In the genomic region with DNA sequence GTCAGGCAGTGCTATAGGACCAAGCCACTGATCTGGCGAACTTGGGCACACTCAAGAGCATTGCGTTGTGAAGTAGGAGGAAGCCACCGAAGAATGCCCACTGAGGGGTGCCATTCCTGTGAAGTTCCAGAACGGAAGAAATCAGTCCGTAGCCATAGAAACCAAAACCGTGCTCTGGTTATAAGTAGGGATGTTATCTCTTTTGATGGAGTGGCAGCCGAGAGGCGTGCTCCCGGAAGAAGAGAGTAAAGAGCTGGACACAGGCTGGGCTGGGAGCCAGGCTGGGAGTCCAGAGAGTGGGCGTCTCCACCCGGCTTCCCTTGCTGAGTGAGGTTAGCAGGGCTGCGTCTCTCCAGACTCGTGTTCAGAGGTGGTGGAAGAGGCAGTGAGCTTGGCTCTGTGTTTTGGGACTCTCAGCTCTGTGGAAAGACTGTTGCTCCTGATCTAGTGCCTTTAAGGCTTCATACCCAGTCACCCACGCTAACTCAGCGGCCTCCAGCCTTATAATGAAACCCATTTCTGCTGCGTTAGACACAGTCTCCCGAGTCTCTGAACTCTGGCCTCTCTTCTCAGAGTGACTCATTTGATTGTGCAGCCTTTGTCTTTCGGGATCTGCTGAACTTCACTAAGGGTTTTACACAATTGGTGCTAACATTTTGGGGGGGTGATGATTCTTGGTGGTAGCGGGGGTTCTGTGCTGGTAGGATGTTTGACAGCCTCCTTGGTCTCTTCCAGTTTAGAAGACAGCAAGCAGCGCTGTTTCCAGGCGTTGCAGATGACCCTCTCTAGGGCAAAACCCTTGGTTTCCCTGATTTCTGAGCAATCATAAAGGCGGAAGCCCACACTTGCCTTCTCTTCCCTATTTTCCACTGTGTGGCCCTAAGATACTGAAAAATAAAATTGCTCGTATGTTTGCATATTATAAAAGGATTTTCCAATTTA, we compare ENCODE assay signal across 8 mouse cellular contexts. TPM values are rescaled to one million over a fixed set of nuclear protein-coding genes. Genes with fewer than 3 reads are reported as not detected.
DNase-seq lines count a peak whose midpoint lies in the region; ATAC-seq and TF ChIP-seq lines count a peak whose summit lies in the region.

No protein-coding gene starts in this region.

- DNase-seq in cerebellum, adult 2 months = peak in 1 of 2 experiments; percentile 33
- DNase-seq in cerebellum, adult 9-10 months = no peak
- DNase-seq in heart, adult 8-10 months (ENCODE audit: low spot score) = peak; percentile 75
- DNase-seq in kidney, adult 11 months = peak; percentile 59
- DNase-seq in ovary, postnatal 14 days (ENCODE audit: low spot score) = peak; percentile 48
- no peak for DNase-seq in spleen, postnatal 36 days (ENCODE audit: low spot score in 2 of 2)

- peak; percentile 39; the same call in 1 of the 2 replicates for ATAC-seq in liver, embryonic 15.5 days (ENCODE audit: insufficient read depth)

- no peaks in the 10 kb centered on the region for H3K36me3 ChIP-seq in liver, embryonic 15.5 days (replicated peaks)

- no peaks in the 10 kb centered on the region for H3K27me3 ChIP-seq in cerebellum, adult 2 months (ENCODE audit: control insufficient read depth, insufficient read depth, low read length)
- no peaks in the 10 kb centered on the region for H3K27me3 ChIP-seq in liver, embryonic 15.5 days

- TF ChIP-seq POLR2A in cerebellum, adult 2 months (IDR thresholded peaks at IDR 0.05; ENCODE audit: borderline replicate concordance, insufficient read depth, low read length) = no peak

- H3K9me3 ChIP-seq in liver, embryonic 15.5 days (replicated peaks) = no peaks in the 10 kb centered on the region

- H3K4me1 ChIP-seq in cerebellum, adult 2 months (ENCODE audit: control insufficient read depth, insufficient read depth, low read length) = peaks cover 6% of the 10 kb centered on the region
- H3K4me1 ChIP-seq in brown adipose tissue, adult 24 weeks (ENCODE audit: control insufficient read depth, insufficient read depth, insufficient read length, low read length) = 0 out of 2 replicates have a peak, but pooled peaks cover 2% of the 10 kb centered on the region
- peaks cover 9% of the 10 kb centered on the region; the same call in 1 of the 2 replicates for H3K4me1 ChIP-seq in liver, embryonic 15.5 days (replicated peaks)

- H3K27ac ChIP-seq in cerebellum, adult 2 months (ENCODE audit: insufficient read depth, low read length) = no peak overlapping the region
- H3K27ac ChIP-seq in brown adipose tissue, adult 24 weeks (replicated peaks; ENCODE audit: low read depth, low read length) = peak overlapping the region; percentile 11; the same call in 1 of the 2 replicates
- no peak overlapping the region for H3K27ac ChIP-seq in liver, embryonic 15.5 days (replicated peaks)

- H3K4me3 ChIP-seq in cerebellum, adult 2 months (replicated peaks; ENCODE audit: insufficient read depth, low read depth, low read length) = peak overlapping the region; percentile 43
- H3K4me3 ChIP-seq in brown adipose tissue, adult 24 weeks (ENCODE audit: insufficient read depth, low read depth, low read length) = 0 out of 2 replicates have a peak overlapping the region, but pooled peaks have one; percentile 6
- no peak overlapping the region for H3K4me3 ChIP-seq in liver, embryonic 15.5 days (replicated peaks)

- WGBS in cerebellum, adult 2 months = 25% methylated on average over 23 of the region's 23 CpGs
- WGBS in liver, embryonic 15.5 days (ENCODE audit: insufficient replicate concordance) = 57% methylated on average over 23 of the region's 23 CpGs

- H3K9ac ChIP-seq in liver, embryonic 15.5 days = no peak overlapping the region

- TF ChIP-seq CTCF in cerebellum, adult 2 months (IDR thresholded peaks at IDR 0.05; ENCODE audit: borderline replicate concordance, insufficient read depth, low read depth, low read length) = no peak

- H3K4me2 ChIP-seq in liver, embryonic 15.5 days = 0 out of 2 replicates have a peak overlapping the region, but pooled peaks have one; percentile 3

RNA-seq across cellular contexts. Expression of a gene that starts 21.1 kb away (rescaled TPM):
- polyA plus RNA-seq in cerebellum, adult 2 months (2012; rRNA removed) = 3.4 and 4.3 TPM in 2 replicates
- 61.2 and 63.9 TPM in 2 replicates for polyA plus RNA-seq in brown adipose tissue, adult 24 weeks (2012; ENCODE audit: insufficient read depth, insufficient read length, missing spikeins)
- 10 to 100 TPM; 17.8 to 21.2 (median 19.7) TPM for total RNA-seq in heart, adult 8-10 months (2022)
- 31.9 and 35.9 TPM in 2 replicates for polyA plus RNA-seq in liver, embryonic 15.5 days (2015; fragmentation: Nextera tagmentation; extraction: Ambion mirVana)

RNA-seq across cellular contexts. Expression of a gene that starts 58.8 kb away (rescaled TPM):
- polyA plus RNA-seq in cerebellum, adult 2 months (2012; rRNA removed) = 124 and 136 TPM in 2 replicates
- polyA plus RNA-seq in brown adipose tissue, adult 24 weeks (2012; ENCODE audit: insufficient read depth, insufficient read length, missing spikeins) = 33.3 and 35.9 TPM in 2 replicates
- total RNA-seq in heart, adult 8-10 months (2022) = 10 to 100 TPM; 39.2 to 44.4 (median 41.9) TPM
- polyA plus RNA-seq in liver, embryonic 15.5 days (2015; fragmentation: Nextera tagmentation; extraction: Ambion mirVana) = 199 and 220 TPM in 2 replicates

RNA-seq across cellular contexts. Expression of a gene that starts 58.9 kb away (rescaled TPM):
- polyA plus RNA-seq in cerebellum, adult 2 months (2012; rRNA removed) = 0.05 and 0.13 TPM in 2 replicates
- polyA plus RNA-seq in brown adipose tissue, adult 24 weeks (2012; ENCODE audit: insufficient read depth, insufficient read length, missing spikeins) = not detected in 2 replicates
- under 1 TPM in 1 of 4 experiments, not detected in 3; 0.11 TPM for total RNA-seq in heart, adult 8-10 months (2022)
- polyA plus RNA-seq in liver, embryonic 15.5 days (2015; fragmentation: Nextera tagmentation; extraction: Ambion mirVana) = not detected in 2 replicates

Comparison
In these comparisons a context has a peak if more than half of its experiments do, and no peak if none do; other contexts are left out.
1. DNase-seq: peak in heart, adult 8-10 months (single experiment), kidney, adult 11 months (single experiment) and ovary, postnatal 14 days (single experiment); none in cerebellum, adult 9-10 months (single experiment) and spleen, postnatal 36 days (0 of 2).